ENCODE assay signal across 8 mouse cellular contexts in genomic region chr4:122887336-122887735, GRCm38 (mm10). TPM values are rescaled to one million over a fixed set of nuclear protein-coding genes. Genes with fewer than 3 reads are reported as not detected.
DNase-seq lines count a peak whose midpoint lies in the region; ATAC-seq lines count a peak whose summit lies in the region.
"Had no signal": no experiment of that assay in that cellular context is flagged by ENCODE, and none has a peak within 500 bp of the region (broad histone marks: within the 10 kb centered on the region; RNA-seq: fewer than 3 reads in every experiment).

No protein-coding gene starts in this region.

- no peak overlapping the region for H3K9ac ChIP-seq in forebrain, embryonic 16.5 days (replicated peaks; ENCODE audit: low read depth, low read length)
- H3K9ac ChIP-seq in liver, embryonic 12.5 days, result peak overlapping the region; percentile 91
- H3K9ac ChIP-seq in stomach, embryonic 16.5 days (ENCODE audit: low read length), result peak overlapping the region; percentile 72

- H3K4me2 ChIP-seq in forebrain, embryonic 16.5 days (ENCODE audit: low read length), result peak overlapping the region; percentile 89
- H3K4me2 ChIP-seq in liver, embryonic 12.5 days, result peak overlapping the region; percentile 89
- peak overlapping the region; percentile 82 for H3K4me2 ChIP-seq in stomach, embryonic 16.5 days (ENCODE audit: low read depth, low read length)

- H3K36me3 ChIP-seq in megakaryocyte, embryonic 14.5 days (replicated peaks; ENCODE audit: low read length), result peaks cover 15% of the 10 kb centered on the region
- H3K36me3 ChIP-seq in forebrain, embryonic 16.5 days (ENCODE audit: control insufficient read depth, insufficient read depth), result no peaks in the 10 kb centered on the region
- H3K36me3 ChIP-seq in liver, embryonic 12.5 days, result peaks cover 2% of the 10 kb centered on the region; the same call in 1 of the 2 replicates
- no peaks in the 10 kb centered on the region for H3K36me3 ChIP-seq in stomach, embryonic 16.5 days (ENCODE audit: control insufficient read depth, insufficient read depth, low read length)

- WGBS in forebrain, embryonic 16.5 days, result 72% methylated on average over 2 of the region's 2 CpGs
- 71% methylated on average over 2 of the region's 2 CpGs for WGBS in liver, embryonic 12.5 days (ENCODE audit: insufficient replicate concordance)
- WGBS in stomach, embryonic 16.5 days, result 59% methylated on average over 2 of the region's 2 CpGs

- H3K9me3 ChIP-seq in megakaryocyte, embryonic 14.5 days, result no peaks in the 10 kb centered on the region
- no peaks in the 10 kb centered on the region for H3K9me3 ChIP-seq in forebrain, embryonic 16.5 days (ENCODE audit: control insufficient read depth, low read length)
- H3K9me3 ChIP-seq in liver, embryonic 12.5 days (replicated peaks), result no peaks in the 10 kb centered on the region
- no peaks in the 10 kb centered on the region for H3K9me3 ChIP-seq in stomach, embryonic 16.5 days (replicated peaks; ENCODE audit: control insufficient read depth, low read length)

- DNase-seq in thymus, postnatal 0 days (ENCODE audit: low spot score), result no peak
- DNase-seq: adrenal gland, adult 8-10 months had no signal

- H3K4me1 ChIP-seq in megakaryocyte, embryonic 14.5 days, result peaks cover 69% of the 10 kb centered on the region
- H3K4me1 ChIP-seq in forebrain, embryonic 16.5 days (replicated peaks; ENCODE audit: control insufficient read depth, insufficient read depth, low read length), result peaks cover 41% of the 10 kb centered on the region
- peaks cover 64% of the 10 kb centered on the region for H3K4me1 ChIP-seq in liver, embryonic 12.5 days
- H3K4me1 ChIP-seq in stomach, embryonic 16.5 days (ENCODE audit: control insufficient read depth, insufficient read depth, low read length), result peaks cover 27% of the 10 kb centered on the region

- H3K4me3 ChIP-seq in megakaryocyte, embryonic 14.5 days (replicated peaks), result peak overlapping the region; percentile 92
- H3K4me3 ChIP-seq in forebrain, embryonic 16.5 days (replicated peaks; ENCODE audit: low read length), result no peak overlapping the region; the same call in 1 of the 2 replicates
- peak overlapping the region; percentile 90 for H3K4me3 ChIP-seq in liver, embryonic 12.5 days
- no peak overlapping the region for H3K4me3 ChIP-seq in stomach, embryonic 16.5 days (replicated peaks; ENCODE audit: low read length)

- peak overlapping the region; percentile 100 for H3K27ac ChIP-seq in forebrain, embryonic 16.5 days (ENCODE audit: low read length)
- peak overlapping the region; percentile 98; the same call in 1 of the 2 replicates for H3K27ac ChIP-seq in liver, embryonic 12.5 days
- H3K27ac ChIP-seq in stomach, embryonic 16.5 days (ENCODE audit: low read length), result peak overlapping the region; percentile 98

- no peak for ATAC-seq in megakaryocyte, adult 5-6 weeks (ENCODE audit: poor library complexity, severe bottlenecking)
- no peak for ATAC-seq in forebrain, embryonic 16.5 days
- no peak for ATAC-seq in liver, embryonic 12.5 days
- no peak for ATAC-seq in stomach, embryonic 16.5 days (ENCODE audit: insufficient read depth, low FRiP score)
- ATAC-seq in inflammation-experienced regulatory T-cells, adult 6 months, result no peak

- no peaks in the 10 kb centered on the region for H3K27me3 ChIP-seq in megakaryocyte, embryonic 14.5 days (replicated peaks)
- H3K27me3 ChIP-seq in forebrain, embryonic 16.5 days (replicated peaks; ENCODE audit: control insufficient read depth, insufficient read depth, low read length), result no peaks in the 10 kb centered on the region
- H3K27me3 ChIP-seq in liver, embryonic 12.5 days (replicated peaks), result no peaks in the 10 kb centered on the region
- H3K27me3 ChIP-seq in stomach, embryonic 16.5 days (ENCODE audit: control insufficient read depth, insufficient read depth, low read length), result no peaks in the 10 kb centered on the region

RNA-seq across cellular contexts. Expression of gene Cap1, which starts 1.5 kb away (rescaled TPM):
- 88.2 and 145 TPM in 2 replicates for polyA plus RNA-seq in megakaryocyte, embryonic 14.5 days (2012; ENCODE audit: insufficient read depth, low replicate concordance)
- 417 and 420 TPM in 2 replicates for total RNA-seq in megakaryocyte, adult 5-6 weeks (2015)
- total RNA-seq in megakaryocyte, adult 5-6 weeks (2017), result 551 and 589 TPM in 2 replicates
- polyA plus RNA-seq in forebrain, embryonic 16.5 days (2015; fragmentation: Nextera tagmentation; extraction: Ambion mirVana), result 77.5 and 80.8 TPM in 2 replicates
- polyA plus RNA-seq in liver, embryonic 12.5 days (2016; fragmentation: Nextera tagmentation; extraction: Ambion mirVana), result 30.3 and 31.6 TPM in 2 replicates
- polyA plus RNA-seq in stomach, embryonic 16.5 days (2015; fragmentation: Nextera tagmentation; extraction: Ambion mirVana), result 75.1 and 99.6 TPM in 2 replicates
- 91.9 and 106 TPM in 2 replicates for polyA plus RNA-seq in thymus, postnatal 0 days (2015; fragmentation: Nextera tagmentation; extraction: Ambion mirVana)
- polyA plus RNA-seq in inflammation-experienced regulatory T-cells, adult 6 months (2017; shearing (Covaris generic)), result 100 to 1,000 TPM; 303 to 446 (median 377) TPM

RNA-seq across cellular contexts. Expression of gene Ppt1, which starts 51.3 kb away (rescaled TPM):
- polyA plus RNA-seq in megakaryocyte, embryonic 14.5 days (2012; ENCODE audit: insufficient read depth, low replicate concordance), result 4.9 TPM in 1 of 2 replicates, not detected in the other
- total RNA-seq in megakaryocyte, adult 5-6 weeks (2015), result 125 and 133 TPM in 2 replicates
- 95.0 and 101 TPM in 2 replicates for total RNA-seq in megakaryocyte, adult 5-6 weeks (2017)
- 72.3 and 85.2 TPM in 2 replicates for polyA plus RNA-seq in forebrain, embryonic 16.5 days (2015; fragmentation: Nextera tagmentation; extraction: Ambion mirVana)
- polyA plus RNA-seq in liver, embryonic 12.5 days (2016; fragmentation: Nextera tagmentation; extraction: Ambion mirVana), result 25.0 and 26.0 TPM in 2 replicates
- 79.3 and 90.6 TPM in 2 replicates for polyA plus RNA-seq in stomach, embryonic 16.5 days (2015; fragmentation: Nextera tagmentation; extraction: Ambion mirVana)
- 118 and 131 TPM in 2 replicates for polyA plus RNA-seq in thymus, postnatal 0 days (2015; fragmentation: Nextera tagmentation; extraction: Ambion mirVana)
- polyA plus RNA-seq in inflammation-experienced regulatory T-cells, adult 6 months (2017; shearing (Covaris generic)), result 100 to 1,000 TPM in 2 of 3 experiments, 10 to 100 TPM in 1; 88.2 to 161 (median 123) TPM

Comparison
In these comparisons a context has a peak if more than half of its experiments do, and no peak if none do; other contexts are left out.
1. H3K4me3 ChIP-seq: peak in megakaryocyte, embryonic 14.5 days (single experiment) and liver, embryonic 12.5 days (single experiment); none in forebrain, embryonic 16.5 days (single experiment) and stomach, embryonic 16.5 days (single experiment).
2. Peak in every context shown above with its lines, with median percentiles within 50 percentile points of each other: H3K27ac ChIP-seq and H3K4me2 ChIP-seq.